Mouse (Mus musculus): ENCODE data around the gene Ampd3.

GRCm38 (mm10) chr7:110807460-110808030 is 39.5 kb downstream of the Ampd3 start:
- TF ChIP-seq USF2 (IDR thresholded peaks at IDR 0.05; ENCODE audit: borderline replicate concordance in 1 of 2, insufficient read depth in 1 of 2, low read depth in 1 of 2, low read length in 2 of 2) (no peak), CTCF (IDR thresholded peaks at IDR 0.05 in 2 of 3, conservative IDR thresholded peaks at IDR 0.05 in 1 of 3; ENCODE audit: control insufficient read depth in 1 of 3, insufficient read depth in 1 of 3, low read depth in 2 of 3, low read length in 3 of 3, poor library complexity in 1 of 3, severe bottlenecking in 1 of 3) (no peak), MAZ (IDR thresholded peaks at IDR 0.05; ENCODE audit: low read depth, low read length) (no peak), CHD2 (IDR thresholded peaks at IDR 0.05; ENCODE audit: low read length) (no peak), TCF12 (IDR thresholded peaks at IDR 0.05; ENCODE audit: low read depth, low read length) (no peak), BHLHE40 (IDR thresholded peaks at IDR 0.05; ENCODE audit: borderline replicate concordance, low read depth, low read length) (no peak), POLR2A (IDR thresholded peaks at IDR 0.05; ENCODE audit: control insufficient read depth in 1 of 2, insufficient read depth in 1 of 2, low read depth in 1 of 2, low read length in 2 of 2, poor library complexity in 1 of 2) (no peak), GABPA (IDR thresholded peaks at IDR 0.05; ENCODE audit: low read depth, low read length) (no peak), ZKSCAN1 (IDR thresholded peaks at IDR 0.05; ENCODE audit: low read depth, low read length) (no peak), MYC (IDR thresholded peaks at IDR 0.05; ENCODE audit: low read depth, low read length) (no peak)
